Mouse (Mus musculus) thymus, adult 2 months (tissue): ENCODE data around the gene Cadm4.

Source experiments
- CTCF ChIP-seq: fragments of 200-500 bp; IDR thresholded peaks from 2 replicates; pipeline ENCODE4 v1.5.1; 2012; ENCODE audit warnings: mild to moderate bottlenecking, control low read depth, low read length, moderate library complexity, borderline replicate concordance; ENCODE audit not compliant: control insufficient read depth, poor library complexity, insufficient read depth; ENCODE audit errors: extremely low read depth
- POLR2A ChIP-seq: fragments of 200-500 bp; IDR thresholded peaks from 2 replicates; pipeline ENCODE4 v1.6.1; 2012; ENCODE audit warnings: mild to moderate bottlenecking, low read length, control low read depth, moderate library complexity; ENCODE audit not compliant: control insufficient read depth, poor library complexity, insufficient read depth; ENCODE audit errors: extremely low read depth

- no peak for TF ChIP-seq CTCF
- TF ChIP-seq POLR2A: no peak
Measured at GRCm38 (mm10) chr7:24466835-24467234, 15.0 kb upstream of the Cadm4 start.
